Mouse (Mus musculus): ENCODE results near the gene C1rb. TPM values are rescaled to one million over a fixed set of nuclear protein-coding genes. Genes with fewer than 3 reads are reported as not detected.
"Not testable (repeated sequence)": the region's sequence is repeated elsewhere in the genome, so short reads cannot be mapped to it uniquely, and the experiment has no call there.

C1rb gene
- total RNA-seq, 2 experiments from 2014 or later = 0.30 to 0.44 TPM

DNA sequence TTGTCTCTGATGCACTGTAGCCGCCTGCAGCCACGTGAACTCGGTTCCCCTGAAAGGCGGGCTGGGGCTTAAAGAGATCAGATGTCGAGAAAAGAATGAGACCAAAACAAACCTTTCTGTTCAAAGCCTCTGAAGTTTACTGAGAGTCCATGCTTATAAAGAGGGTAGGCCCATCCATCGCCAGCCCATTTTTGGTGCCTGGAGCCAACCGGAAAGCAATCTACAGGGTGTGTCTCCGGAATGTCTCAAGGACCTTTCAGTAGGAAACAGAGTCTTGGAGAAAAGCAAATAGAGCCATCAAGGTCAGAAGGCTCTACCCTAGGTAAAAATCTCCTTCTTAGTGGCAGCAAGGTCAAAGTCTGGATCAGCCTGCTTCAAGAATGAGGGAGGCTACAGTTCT, 23.0 kb downstream of the C1rb start:
- DNase-seq (ENCODE audit: low spot score in 2 of 2) = no peak

DNA sequence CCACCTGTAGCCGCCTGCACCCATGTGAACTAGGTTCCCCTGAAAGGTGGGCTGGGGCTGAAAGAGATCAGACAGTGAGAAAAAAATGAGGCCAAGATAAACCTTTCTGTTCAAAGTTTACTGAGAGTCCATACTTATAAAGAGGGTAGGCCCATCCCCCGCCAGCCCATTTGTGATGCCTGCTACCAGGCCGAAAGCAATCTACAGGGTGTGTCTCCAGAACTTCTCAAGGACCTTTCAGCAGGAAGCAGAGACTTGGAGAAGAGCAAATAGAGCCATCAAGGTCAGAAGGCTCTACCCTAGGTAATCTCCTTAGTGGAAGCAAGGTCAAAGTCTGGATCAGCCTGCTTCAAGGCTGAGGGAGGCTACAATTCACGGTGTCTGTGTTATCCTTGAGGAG, 31.9 kb downstream of the C1rb start:
- no peak for DNase-seq (ENCODE audit: low spot score in 2 of 2)

GRCm38 (mm10) chr6:124625612-124626011, 55.5 kb downstream of the C1rb start:
- DNase-seq (ENCODE audit: low spot score in 2 of 2) = no peak

DNA sequence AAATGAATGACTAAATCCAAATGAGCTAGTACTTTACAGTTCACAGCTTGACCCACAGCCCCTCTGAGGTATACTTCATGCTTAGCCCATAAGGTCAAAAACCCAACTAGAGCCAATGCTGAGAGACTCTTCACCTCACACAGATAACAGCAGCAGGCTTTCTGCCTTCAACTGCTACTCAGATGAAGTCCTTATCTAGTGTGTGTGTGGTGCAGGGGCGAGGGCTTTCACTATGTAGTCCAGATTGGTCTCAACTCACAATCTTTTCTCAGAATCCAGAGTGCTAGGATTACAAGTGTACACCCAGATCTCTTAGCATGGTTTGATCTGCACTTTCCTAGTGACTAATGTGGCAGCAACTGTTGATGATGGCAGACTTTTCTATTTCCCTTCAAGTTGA, 56.1 kb downstream of the C1rb start:
- DNase-seq (ENCODE audit: low spot score in 2 of 2) = not testable (repeated sequence)

GRCm38 (mm10) chr6:124630763-124631162, 60.7 kb downstream of the C1rb start:
- no peak for DNase-seq (ENCODE audit: low spot score in 2 of 2)

Other genes starting within 250 kb of the C1rb start
- gene Pex5, start 155.2 kb upstream of the C1rb start, total RNA-seq (2021) = 10 to 100 TPM; 60.7 to 70.5 TPM
- 100 to 1,000 TPM; 358 to 362 TPM for gene Clstn3, start 105.5 kb upstream of the C1rb start, total RNA-seq (2021)
- gene C1rl, start 77.2 kb upstream of the C1rb start, total RNA-seq (2021) = under 1 TPM; 0.19 to 0.42 TPM
- gene C1ra, start 57.9 kb upstream of the C1rb start, total RNA-seq (2021) = 1 to 10 TPM; 2.2 to 2.9 TPM
- gene C1s1, start 27.9 kb upstream of the C1rb start, total RNA-seq (2021) = 1 to 10 TPM; 1.5 to 1.8 TPM
- under 1 TPM; 0.14 to 0.28 TPM for gene C1s2, start 65.8 kb downstream of the C1rb start, total RNA-seq (2021)
- gene Lpcat3, start 92.7 kb downstream of the C1rb start, total RNA-seq (2021) = 10 to 100 TPM; 20.1 to 20.6 TPM
- 10 to 100 TPM; 45.7 to 49.1 TPM for gene Emg1, start 141.9 kb downstream of the C1rb start, total RNA-seq (2021)
- 100 to 1,000 TPM; 115 to 117 TPM for gene Phb2, start 142.0 kb downstream of the C1rb start, total RNA-seq (2021)
- gene Ptpn6, start 168.4 kb downstream of the C1rb start, total RNA-seq (2021) = 1 to 10 TPM; 2.5 to 5.1 TPM
- 100 to 1,000 TPM; 321 to 335 TPM for gene Grcc10, start 171.1 kb downstream of the C1rb start, total RNA-seq (2021)
- gene Gm45234, start 185.7 kb downstream of the C1rb start, total RNA-seq (2021) = 1 to 10 TPM in 1 of 2 experiments, not detected in 1; 1.4 TPM
- 100 to 1,000 TPM; 158 to 181 TPM for gene Atn1, start 186.2 kb downstream of the C1rb start, total RNA-seq (2021)
- gene Eno2, start 199.4 kb downstream of the C1rb start, total RNA-seq (2021) = 1,000 to 10,000 TPM; 1,066 to 1,067 TPM
- 1 to 10 TPM; 1.0 to 1.1 TPM for gene Lrrc23, start 209.4 kb downstream of the C1rb start, total RNA-seq (2021)
- 1 to 10 TPM; 4.6 to 5.7 TPM for gene Spsb2, start 238.4 kb downstream of the C1rb start, total RNA-seq (2021)
- 100 to 1,000 TPM; 804 to 847 TPM for gene Tpi1, start 244.0 kb downstream of the C1rb start, total RNA-seq (2021)